Mouse (Mus musculus): ENCODE data around the gene Plet1. TPM values are rescaled to one million over a fixed set of nuclear protein-coding genes. Genes with fewer than 3 reads are reported as not detected.

Gene Plet1
- total and polyA plus RNA-seq, 3 experiments: 0.08 to 0.19 TPM; not detected in 1

DNA sequence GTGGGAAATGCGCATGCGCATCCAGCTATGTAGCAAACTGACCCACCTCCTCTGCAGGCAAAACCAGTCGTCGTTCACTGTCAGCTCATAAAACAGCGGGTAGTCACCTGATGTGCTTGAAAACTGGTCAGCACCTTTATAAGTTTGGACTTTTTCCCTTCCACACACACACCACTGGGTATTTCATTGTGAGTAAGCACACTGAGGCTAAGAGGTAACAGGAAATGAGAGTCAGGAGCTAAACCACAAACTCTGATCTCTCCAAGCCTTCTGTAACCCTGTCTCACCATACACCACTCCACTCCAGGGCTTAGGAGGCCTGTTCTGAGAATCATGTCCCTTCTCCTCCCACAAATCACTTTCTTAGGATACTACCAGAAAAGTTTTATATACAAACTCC is 31.3 kb downstream of the Plet1 start:
- Histone ChIP-seq H3K27ac (ENCODE audit: insufficient read depth, low read depth) (no peak overlapping the region), H3K4me2 (ENCODE audit: insufficient read depth, low read depth, poor library complexity, severe bottlenecking) (no peak overlapping the region), H3K4me3 (replicated peaks in 1 of 3; ENCODE audit: low read depth in 2 of 3, low read length in 2 of 3, poor library complexity in 1 of 3) (no peak overlapping the region), H3K27me3 (replicated peaks) (no peaks in the 10 kb centered on the region), H3K4me1 (ENCODE audit: control insufficient read depth in 1 of 2, insufficient read depth in 2 of 2) (peaks cover 14 to 46% of the 10 kb centered on the region in 2 experiments), H3K9ac (ENCODE audit: insufficient read depth, low read depth) (no peak overlapping the region), H3K79me2 (replicated peaks; ENCODE audit: control insufficient read depth, extremely low read depth, insufficient read depth, poor library complexity, severe bottlenecking) (no peaks in the 10 kb centered on the region), H3K9me3 (replicated peaks; ENCODE audit: low read length) (no peaks in the 10 kb centered on the region), H3K36me3 (replicated peaks in 1 of 2; ENCODE audit: control insufficient read depth in 1 of 2, insufficient read depth in 1 of 2, low read length in 1 of 2) (peaks cover 17 to 45% of the 10 kb centered on the region in 2 experiments)
- dilution Hi-C loops (cut with MboI; ENCODE audit: extremely low pct_ligation_motif_present, extremely low pct_unique_long_range_greater_than_20kb, low sequenced_read_pairs): no loop called here
- in situ Hi-C loops (cut with MboI; ENCODE audit: low pct_ligation_motif_present, low pct_unique_long_range_greater_than_20kb, low sequenced_read_pairs): loop anchor here (5.0 to 25.0 kb wide), 3 partner anchors 58 to 988 kb away; no protein-coding TSS in a partner anchor
- peak; percentile 37 for DNase-seq (ENCODE audit: extremely low read depth)
- TF ChIP-seq JUN (IDR thresholded peaks at IDR 0.05; ENCODE audit: insufficient read depth, low read depth, low read length): no peak
- TF ChIP-seq CHD2 (IDR thresholded peaks at IDR 0.05; ENCODE audit: low read length): no peak
- TF ChIP-seq MAZ (IDR thresholded peaks at IDR 0.05; ENCODE audit: low read depth, low read length): no peak
- TF ChIP-seq ZNF384 (IDR thresholded peaks at IDR 0.05; ENCODE audit: low read depth, low read length): no peak
- TF ChIP-seq EP300 (IDR thresholded peaks at IDR 0.05; ENCODE audit: low read length): peak; percentile 44; the same call in 1 of the 2 replicates
- no peak for TF ChIP-seq CHD1 (IDR thresholded peaks at IDR 0.05; ENCODE audit: low read depth, low read length)
- TF ChIP-seq KAT2A (IDR thresholded peaks at IDR 0.05; ENCODE audit: insufficient replicate concordance, low read length): no peak
- TF ChIP-seq ZC3H11A (IDR thresholded peaks at IDR 0.05; ENCODE audit: low read depth, low read length): no peak
- no peak for TF ChIP-seq SMC3 (IDR thresholded peaks at IDR 0.05; ENCODE audit: low read depth, low read length)
- TF ChIP-seq IRF4 (IDR thresholded peaks at IDR 0.05; ENCODE audit: low read depth, low read length): peak; percentile 56; the same call in 1 of the 2 replicates
- no peak for TF ChIP-seq CTCF (conservative IDR thresholded peaks at IDR 0.05 in 1 of 2, IDR thresholded peaks at IDR 0.05 in 1 of 2; ENCODE audit: low read depth in 2 of 2, low read length in 2 of 2)
- TF ChIP-seq ETS1 (conservative IDR thresholded peaks at IDR 0.05; ENCODE audit: low read depth, low read length): peak; percentile 54
- TF ChIP-seq HCFC1 (IDR thresholded peaks at IDR 0.05; ENCODE audit: low read depth, low read length): no peak
- TF ChIP-seq NRF1 (IDR thresholded peaks at IDR 0.05; ENCODE audit: low read depth, low read length): no peak
- TF ChIP-seq BHLHE40 (IDR thresholded peaks at IDR 0.05; ENCODE audit: low read depth, low read length): peak; percentile 80
- no peak for TF ChIP-seq TCF12 (IDR thresholded peaks at IDR 0.05; ENCODE audit: low read depth, low read length)
- TF ChIP-seq USF2 (conservative IDR thresholded peaks at IDR 0.05; ENCODE audit: low read depth, low read length): no peak

DNA sequence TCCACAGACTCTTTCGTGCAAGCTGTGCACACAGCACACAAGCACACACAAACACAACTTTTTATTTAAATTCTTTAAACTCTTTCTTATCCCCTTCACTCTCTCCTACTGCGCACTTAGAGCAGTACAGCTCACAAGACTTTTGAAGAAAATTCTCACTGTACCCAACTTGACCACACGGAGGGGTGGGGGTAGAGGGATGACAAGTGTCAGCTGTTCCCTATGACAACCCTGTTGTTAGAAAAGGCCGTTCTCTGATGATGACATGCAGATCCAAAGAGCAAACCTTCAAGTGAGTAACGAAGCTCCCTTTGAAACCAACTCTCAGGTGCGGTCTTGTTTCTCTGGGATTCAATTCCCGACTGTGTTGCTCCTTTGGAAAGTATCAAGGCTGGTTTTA is 33.5 kb downstream of the Plet1 start:
- H3K27me3 ChIP-seq (replicated peaks): no peaks in the 10 kb centered on the region
- in situ Hi-C loops (cut with MboI; ENCODE audit: low pct_ligation_motif_present, low pct_unique_long_range_greater_than_20kb, low sequenced_read_pairs) (loop anchor here (5.0 to 25.0 kb wide), 3 partner anchors 61 to 991 kb away; no protein-coding TSS in a partner anchor), dilution Hi-C loops (cut with MboI; ENCODE audit: extremely low pct_ligation_motif_present, extremely low pct_unique_long_range_greater_than_20kb, low sequenced_read_pairs) (no loop called here)
- H3K4me2 ChIP-seq (ENCODE audit: insufficient read depth, low read depth, poor library complexity, severe bottlenecking): peak overlapping the region; percentile 66
- peak; percentile 43 for DNase-seq (ENCODE audit: extremely low read depth)
- peak overlapping the region; percentile 85 for H3K9ac ChIP-seq (ENCODE audit: insufficient read depth, low read depth)
- peaks cover 14 to 28% of the 10 kb centered on the region in 2 experiments for H3K36me3 ChIP-seq (replicated peaks in 1 of 2; ENCODE audit: control insufficient read depth in 1 of 2, insufficient read depth in 1 of 2, low read length in 1 of 2)
- peaks cover 12 to 53% of the 10 kb centered on the region in 2 experiments for H3K4me1 ChIP-seq (ENCODE audit: control insufficient read depth in 1 of 2, insufficient read depth in 2 of 2)
- no peaks in the 10 kb centered on the region for H3K79me2 ChIP-seq (replicated peaks; ENCODE audit: control insufficient read depth, extremely low read depth, insufficient read depth, poor library complexity, severe bottlenecking)
- H3K27ac ChIP-seq (ENCODE audit: insufficient read depth, low read depth): no peak overlapping the region
- 0 out of 2 replicates have a peak, but pooled peaks have one; percentile 10 for TF ChIP-seq POLR2AphosphoS2 (IDR thresholded peaks at IDR 0.05; ENCODE audit: low read depth, low read length)
- peak; percentile 59; the same call in 1 of the 2 replicates for TF ChIP-seq CHD1 (IDR thresholded peaks at IDR 0.05; ENCODE audit: low read depth, low read length)
- peak; percentile 43; the same call in 1 of the 2 replicates for TF ChIP-seq BHLHE40 (IDR thresholded peaks at IDR 0.05; ENCODE audit: low read depth, low read length)
- peak; percentile 71; the same call in 1 of the 2 replicates for TF ChIP-seq SIN3A (IDR thresholded peaks at IDR 0.05; ENCODE audit: low read length)
- 0 out of 2 replicates have a peak, but pooled peaks have one; percentile 25 for TF ChIP-seq MEF2A (IDR thresholded peaks at IDR 0.05; ENCODE audit: borderline replicate concordance, low read depth, low read length)
- no peak for TF ChIP-seq ZMIZ1 (IDR thresholded peaks at IDR 0.05; ENCODE audit: low read depth, low read length)
- TF ChIP-seq MAX (IDR thresholded peaks at IDR 0.05; ENCODE audit: low read length): no peak
- 0 out of 2 replicates have a peak, but pooled peaks have one; percentile 18 for TF ChIP-seq IRF4 (IDR thresholded peaks at IDR 0.05; ENCODE audit: low read depth, low read length)
- TF ChIP-seq ZC3H11A (IDR thresholded peaks at IDR 0.05; ENCODE audit: low read depth, low read length): no peak
- H3K4me3 ChIP-seq (replicated peaks in 1 of 3; ENCODE audit: low read depth in 2 of 3, low read length in 2 of 3, poor library complexity in 1 of 3): peak overlapping the region; percentile 54 to 97 (median 80)
- no peaks in the 10 kb centered on the region for H3K9me3 ChIP-seq (replicated peaks; ENCODE audit: low read length)

Data from CH12.LX (cell line).